Mouse (Mus musculus) left cerebral cortex, postnatal 10 days (tissue): ENCODE results near the gene Rpa3. TPM values are rescaled to one million over a fixed set of nuclear protein-coding genes. Genes with fewer than 3 reads are reported as not detected.

Experiments used
- DNase-seq, 2 experiments: peaks; one replicate each; pipeline ENCODE4 v3.0.0; 2021 to 2022; ENCODE audit warnings: low spot score in 2 of 2, mixed read lengths in 1 of 2; ENCODE audit errors: extremely low spot score in 1 of 2
- intact Hi-C: fragments of 180-260 bp; cut with DNase I; formaldehyde crosslinking; loops from one replicate; pipeline ENCODE4 v1.15.1; 2025
- total RNA-seq, 2 experiments: library from RNA; stranded (reverse); gene quantifications; 2 replicates each; pipeline ENCODE4 v1.2.3; 2021

Gene Rpa3
- total RNA-seq, 2 experiments from 2014 or later = 14.6 to 17.8 TPM

- intact Hi-C loops = no loop called here
- no peak for DNase-seq
These were observed 31.9 kb downstream of the Rpa3 start for GRCm38 (mm10) chr6:8227035-8227434.

- intact Hi-C loops = no loop called here
- DNase-seq = no peak
These were observed 48.3 kb downstream of the Rpa3 start for GRCm38 (mm10) chr6:8210661-8211060.

GRCm38 (mm10) chr6:8209866-8210186, 49.1 kb downstream of the Rpa3 start:
- DNase-seq = peak in 1 of 2 experiments; percentile 26
- intact Hi-C loops = no loop called here

- intact Hi-C loops = no loop called here
- peak; percentile 69 to 93 for DNase-seq
These were observed 49.7 kb downstream of the Rpa3 start, which contains the start of gene Mios for GRCm38 (mm10) chr6:8209047-8209865. Gene Mios (plus strand): TSS chr6:8209222.

Other genes with a start within 250 kb of the Rpa3 start
- gene Col28a1, start 66.6 kb downstream of the Rpa3 start, total RNA-seq = 1 to 10 TPM; 1.1 to 1.5 TPM
- 10 to 100 TPM; 28.1 to 28.3 TPM for gene Mios, start 50.0 kb downstream of the Rpa3 start, total RNA-seq
- gene Umad1, start 115 bp upstream of the Rpa3 start, total RNA-seq = 10 to 100 TPM; 30.3 to 35.7 TPM
- 1 to 10 TPM; 5.9 to 6.1 TPM for gene Gm45062, start 277 bp upstream of the Rpa3 start, total RNA-seq